Mouse (Mus musculus): ENCODE measurements around the gene Rdh13.

Rdh13 gene

DNA sequence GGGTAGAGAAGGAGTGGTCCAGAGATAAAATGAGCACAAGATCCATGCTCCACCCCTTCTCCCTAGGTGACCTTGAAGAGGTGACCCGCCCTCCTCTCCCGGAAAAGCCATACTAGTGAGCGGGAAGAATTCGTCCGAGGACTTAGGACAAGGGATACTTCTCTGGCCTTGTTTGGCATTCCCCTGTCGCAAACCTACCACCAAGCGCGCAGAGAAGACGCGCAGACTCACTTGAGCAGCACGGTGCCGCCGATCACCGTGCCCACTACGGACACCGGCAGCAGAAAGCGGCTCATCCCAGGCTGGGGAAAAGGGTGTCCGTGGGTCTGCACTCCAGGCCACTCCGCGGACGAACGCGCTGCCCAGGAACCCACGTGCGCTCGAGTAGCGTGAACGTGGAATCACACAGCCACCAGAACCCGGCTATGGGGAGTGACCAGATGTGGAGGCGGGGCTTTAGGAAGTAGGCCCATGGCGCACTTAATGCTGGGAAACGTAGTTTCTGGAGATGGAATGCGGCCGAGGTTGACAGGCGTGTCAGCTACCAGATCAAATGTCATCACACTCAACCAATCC is at the start of gene Rdh13:
TSS of gene Rdh13 (minus strand) at position 434 of the 576 bp plus-strand sequence.
- DNase-seq, result peak; percentile 75

DNA sequence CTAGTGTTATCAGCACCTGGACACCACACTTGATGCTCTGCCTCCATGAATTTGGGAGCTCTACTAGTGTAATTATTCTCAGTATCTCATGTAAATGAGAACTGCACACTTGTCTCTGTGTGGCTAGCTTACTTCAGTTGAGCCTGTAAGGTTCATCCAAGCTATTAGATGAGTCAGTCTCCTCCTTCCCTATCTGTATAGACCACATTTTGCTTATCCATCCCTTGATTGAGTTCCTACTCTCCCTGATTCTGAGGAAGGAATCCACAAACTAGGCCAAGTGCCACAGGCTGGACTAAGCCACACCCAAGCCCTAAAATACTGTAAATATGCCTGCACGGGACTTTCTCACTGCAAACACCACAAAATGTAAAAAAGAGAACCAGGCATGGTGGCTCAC is 48.5 kb upstream of the Rdh13 start:
- no peak for DNase-seq

DNA sequence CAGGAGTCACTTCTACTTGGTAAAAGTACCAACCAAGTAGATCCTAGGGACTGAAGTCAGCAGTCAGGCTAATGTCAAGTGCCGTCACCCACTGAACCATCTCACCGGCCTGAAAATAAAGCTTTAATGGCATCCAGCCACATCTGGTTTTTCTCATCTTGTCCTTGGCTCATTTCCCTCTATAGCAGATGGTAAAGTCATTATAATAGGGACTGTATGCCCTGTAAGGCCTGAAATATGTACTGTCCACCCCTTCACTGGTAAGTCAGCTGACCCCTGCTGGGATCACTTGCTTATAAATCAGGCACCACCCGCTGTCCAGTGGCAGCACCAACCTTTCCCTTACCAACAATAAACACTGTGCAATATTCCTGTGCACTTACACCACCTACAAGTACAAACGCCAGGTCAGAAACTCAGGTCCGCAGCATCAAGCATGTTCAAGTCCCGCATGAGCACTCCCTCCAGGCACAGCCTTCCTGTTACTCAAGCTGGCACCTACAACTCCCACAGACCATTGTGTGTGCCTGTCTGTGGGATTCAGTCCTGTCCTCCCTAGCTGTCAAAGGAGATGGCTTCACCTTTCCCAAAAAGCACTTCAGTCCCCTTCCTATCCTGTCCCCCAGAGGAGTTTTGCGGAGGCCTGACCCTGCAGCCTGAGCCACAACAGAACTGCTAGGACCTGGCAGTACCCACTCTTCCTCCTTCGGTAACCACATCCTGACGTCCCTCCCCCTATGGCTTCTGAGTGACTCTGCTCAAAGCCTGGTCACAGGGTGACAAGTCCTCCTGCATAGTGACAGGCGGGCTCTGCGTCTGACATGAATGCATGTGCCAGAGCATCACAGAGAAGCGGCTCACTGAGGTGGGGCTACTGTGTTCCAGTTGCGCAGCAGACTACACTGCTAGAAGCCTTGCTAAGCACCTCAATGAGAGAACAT is 47.1 kb upstream of the Rdh13 start:
- DNase-seq, result peak; percentile 21

DNA sequence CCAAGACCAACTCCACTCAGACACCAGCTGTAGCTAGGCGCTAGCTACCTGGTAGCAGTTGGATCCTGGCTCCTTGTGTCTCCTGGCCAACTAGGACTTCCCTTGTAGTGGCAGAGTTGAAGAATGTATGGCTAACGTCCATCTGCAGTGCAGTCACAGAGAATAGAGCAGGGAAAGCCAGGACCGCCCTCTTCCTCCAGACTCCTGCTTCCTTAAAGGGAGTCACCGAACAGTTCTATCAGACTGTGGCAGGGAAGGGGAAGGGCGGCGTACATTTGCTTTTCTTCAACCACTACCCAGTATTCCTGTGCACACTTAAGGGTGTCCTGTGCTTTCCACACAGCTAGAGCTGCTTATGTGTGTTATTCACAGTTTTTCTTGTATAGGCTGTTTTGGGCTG is 45.9 kb upstream of the Rdh13 start:
- no peak for DNase-seq

DNA sequence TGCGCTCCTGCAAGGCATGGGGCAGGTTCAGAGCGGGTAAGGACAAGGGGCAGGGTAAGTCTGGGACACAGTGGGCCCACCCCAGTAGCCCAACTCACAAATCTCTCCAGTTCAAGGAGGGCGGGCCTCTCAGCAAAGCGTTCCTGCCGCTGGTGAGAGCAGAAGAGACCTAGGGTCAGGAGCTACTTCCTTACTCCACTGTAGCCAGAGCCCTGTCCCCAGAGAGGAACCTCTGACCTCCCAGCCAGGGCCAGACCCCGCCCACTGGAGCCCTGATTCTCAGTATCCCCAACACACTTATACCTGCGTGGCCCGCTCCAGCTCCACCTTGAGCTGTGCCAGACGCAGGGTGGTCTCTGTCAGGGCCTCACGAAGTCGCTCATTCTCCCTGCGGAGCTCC is 36.8 kb upstream of the Rdh13 start:
- DNase-seq, result no peak

DNA sequence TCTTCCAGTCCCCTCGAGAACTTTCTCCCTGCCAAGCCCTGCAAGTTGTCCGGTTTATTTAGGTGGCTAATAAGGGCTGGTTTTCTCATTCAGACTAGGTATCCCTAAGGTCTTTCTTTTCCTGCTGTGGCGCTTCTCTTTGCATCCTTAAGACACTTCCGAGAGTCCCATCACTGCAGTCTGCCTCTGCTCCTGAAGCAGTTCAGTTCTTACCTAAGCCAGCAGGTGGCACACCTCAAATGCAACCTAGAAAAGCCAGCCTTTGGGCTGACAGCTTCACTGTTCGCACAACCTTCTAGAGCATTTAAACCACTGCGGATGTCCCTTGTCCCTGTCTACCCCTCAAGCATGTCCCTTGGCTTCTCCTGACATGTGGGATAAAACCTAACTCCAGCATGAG is 34.2 kb upstream of the Rdh13 start:
- DNase-seq, result peak; percentile 44

DNA sequence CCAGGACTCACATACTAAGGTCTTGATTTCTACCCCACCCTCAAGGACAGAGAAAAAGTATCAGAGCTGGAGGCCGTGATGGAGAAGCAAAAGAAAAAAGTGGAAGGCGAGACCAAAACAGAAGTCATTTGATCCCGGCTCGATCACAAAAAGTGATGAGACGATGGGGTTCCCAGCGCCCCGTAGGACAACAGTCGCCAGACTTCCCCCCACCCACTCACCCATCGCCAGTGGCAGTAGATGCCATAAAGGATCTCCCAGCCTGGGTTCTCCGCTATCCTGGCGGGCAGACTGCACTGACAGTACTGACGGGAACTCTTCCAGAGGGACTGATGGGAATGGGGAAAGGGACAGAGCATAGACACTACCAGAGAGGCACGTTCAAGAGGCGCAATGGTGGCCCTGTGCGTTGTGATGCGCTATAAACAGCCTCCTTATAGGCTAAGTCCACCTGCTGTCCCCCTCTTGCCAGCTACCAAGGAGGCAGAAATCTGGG is 33.4 kb upstream of the Rdh13 start:
- no peak for DNase-seq

DNA sequence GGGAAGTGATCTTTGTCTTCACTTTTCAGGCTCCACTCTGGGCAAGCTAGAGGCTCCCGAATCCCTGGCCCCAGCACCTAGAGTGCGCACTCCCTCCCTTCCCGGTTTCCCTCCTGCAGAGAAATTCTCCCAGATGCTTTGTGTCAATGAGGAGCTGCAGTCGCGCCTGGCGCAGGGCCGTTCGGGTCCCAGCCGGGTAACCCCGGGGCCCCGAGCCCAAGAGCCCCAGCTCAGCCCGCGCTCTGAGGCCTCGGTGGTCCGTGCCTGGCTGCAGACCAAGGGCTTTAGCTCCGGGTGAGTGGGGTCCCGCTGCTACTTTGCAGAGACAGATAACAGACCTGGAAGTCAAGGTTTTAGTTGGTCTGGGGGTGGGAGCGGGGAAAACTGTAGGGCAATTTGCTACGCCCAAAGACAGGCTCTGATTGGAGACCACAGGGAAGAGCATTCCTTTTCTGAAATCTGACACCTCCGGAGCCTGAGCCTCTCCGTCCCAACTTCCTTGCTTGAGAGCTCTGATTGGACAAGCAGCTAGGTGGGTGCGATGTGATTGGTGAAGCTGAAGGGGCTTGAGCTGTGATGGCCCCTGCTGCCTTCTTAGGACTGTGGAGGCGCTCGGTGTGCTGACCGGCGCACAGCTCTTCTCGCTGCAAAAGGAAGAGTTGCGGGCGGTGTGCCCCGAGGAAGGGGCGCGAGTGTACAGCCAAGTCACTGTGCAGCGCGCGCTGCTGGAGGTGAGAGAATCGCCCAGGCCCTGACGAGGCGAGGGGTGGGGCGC is 32.8 kb upstream of the Rdh13 start:
- DNase-seq, result no peak

DNA sequence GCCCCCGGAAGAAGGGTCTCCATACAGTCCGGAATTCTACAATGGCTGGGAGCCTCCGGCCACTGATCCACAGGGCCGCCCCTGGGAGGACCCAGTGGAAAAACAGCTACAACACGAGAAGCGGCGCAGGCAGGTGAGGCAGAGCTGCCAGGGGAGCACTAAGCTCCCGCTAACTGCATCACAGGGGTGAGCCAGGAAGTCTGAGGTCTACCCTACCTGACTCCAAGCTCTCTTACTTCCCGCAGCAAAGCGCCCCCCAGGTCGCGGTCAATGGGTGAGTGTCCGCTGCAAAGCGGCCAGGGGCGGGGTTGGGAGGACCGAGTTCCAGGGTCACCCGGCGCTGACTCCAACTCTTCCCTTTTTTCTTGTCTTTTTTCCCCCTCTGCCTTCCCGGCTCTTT is 28.5 kb upstream of the Rdh13 start:
- DNase-seq, result no peak

DNA sequence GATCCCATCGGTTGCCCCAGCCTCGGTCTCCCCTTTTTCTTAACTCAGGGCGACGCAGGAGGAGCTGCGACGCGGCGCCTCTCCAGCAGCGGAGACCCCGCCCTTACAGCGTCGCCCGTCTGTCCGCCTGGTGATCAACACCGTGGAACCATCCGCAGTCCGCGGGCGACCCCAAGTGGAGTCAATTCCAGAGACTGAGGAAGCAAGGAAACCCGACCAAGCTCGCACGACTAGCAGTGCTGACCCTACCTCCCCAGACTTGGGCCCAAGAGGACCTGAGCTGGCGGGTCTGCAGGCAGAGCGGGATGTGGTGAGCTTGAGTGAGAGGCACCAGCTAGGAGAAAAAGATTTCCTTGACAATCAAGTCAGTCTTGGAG is 25.7 kb upstream of the Rdh13 start:
- DNase-seq, result peak; percentile 32

DNA sequence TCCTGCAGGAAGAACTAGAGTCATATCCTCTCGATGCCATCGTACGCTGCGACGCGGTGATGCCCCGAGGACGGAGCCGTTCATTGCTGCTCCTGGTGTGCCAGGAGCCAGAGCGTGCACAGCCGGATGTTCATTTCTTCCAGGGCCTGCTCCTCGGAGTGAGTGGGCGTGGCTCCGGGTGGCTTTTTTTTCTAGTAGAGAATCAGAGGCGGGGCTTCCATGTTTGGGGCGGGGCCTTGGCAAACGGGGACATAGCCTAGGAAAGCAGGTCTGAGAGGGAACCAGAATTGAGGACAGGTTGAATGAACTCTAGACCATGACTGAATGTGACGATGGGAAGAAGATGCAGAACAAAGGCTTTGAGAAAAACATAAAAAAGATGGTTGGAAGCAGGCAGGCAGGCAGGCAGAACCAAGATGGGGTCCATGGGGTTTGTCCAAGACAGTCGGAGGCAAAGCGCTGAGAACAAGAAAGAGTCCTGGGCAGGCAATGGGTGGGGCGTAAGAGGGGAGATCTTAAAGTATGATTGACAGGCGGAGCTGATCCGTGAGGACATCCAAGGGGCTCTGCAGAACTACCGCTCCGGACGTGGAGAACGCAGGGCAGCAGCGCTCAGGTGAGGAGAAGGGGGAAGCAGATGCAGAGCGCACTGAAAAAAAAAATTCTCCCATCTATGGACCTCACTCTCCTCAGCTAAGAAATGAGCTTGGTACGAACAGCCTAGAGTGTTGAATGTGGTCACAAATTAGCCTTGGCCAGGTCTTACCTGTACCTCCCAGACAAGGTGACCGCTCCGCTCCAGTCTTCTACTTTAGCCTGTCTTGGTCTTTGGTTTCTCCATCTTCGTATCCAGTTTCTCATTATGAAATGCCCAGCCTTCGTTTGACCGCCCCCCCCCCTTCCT is 25.1 kb upstream of the Rdh13 start:
- peak; percentile 24 for DNase-seq

DNA sequence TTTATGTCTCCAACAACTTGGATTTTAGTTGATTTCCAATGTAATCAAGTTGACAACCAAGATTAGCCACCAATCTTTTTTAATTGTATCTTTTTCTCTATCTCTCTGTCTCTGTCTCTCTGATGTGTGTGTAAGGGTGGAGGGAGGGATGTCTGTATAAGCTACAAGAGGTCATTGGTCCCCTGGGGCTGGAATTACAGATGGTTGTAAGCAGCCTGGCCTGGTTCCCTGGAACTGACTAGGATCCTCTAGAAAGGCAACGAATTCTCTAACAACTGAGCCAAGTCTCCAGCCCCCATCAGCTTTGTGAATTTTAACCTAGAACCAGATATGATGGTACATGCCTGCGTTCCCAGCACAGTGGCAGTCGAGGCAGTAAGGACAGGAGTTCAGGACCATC is 22.4 kb upstream of the Rdh13 start:
- DNase-seq, result no peak

DNA sequence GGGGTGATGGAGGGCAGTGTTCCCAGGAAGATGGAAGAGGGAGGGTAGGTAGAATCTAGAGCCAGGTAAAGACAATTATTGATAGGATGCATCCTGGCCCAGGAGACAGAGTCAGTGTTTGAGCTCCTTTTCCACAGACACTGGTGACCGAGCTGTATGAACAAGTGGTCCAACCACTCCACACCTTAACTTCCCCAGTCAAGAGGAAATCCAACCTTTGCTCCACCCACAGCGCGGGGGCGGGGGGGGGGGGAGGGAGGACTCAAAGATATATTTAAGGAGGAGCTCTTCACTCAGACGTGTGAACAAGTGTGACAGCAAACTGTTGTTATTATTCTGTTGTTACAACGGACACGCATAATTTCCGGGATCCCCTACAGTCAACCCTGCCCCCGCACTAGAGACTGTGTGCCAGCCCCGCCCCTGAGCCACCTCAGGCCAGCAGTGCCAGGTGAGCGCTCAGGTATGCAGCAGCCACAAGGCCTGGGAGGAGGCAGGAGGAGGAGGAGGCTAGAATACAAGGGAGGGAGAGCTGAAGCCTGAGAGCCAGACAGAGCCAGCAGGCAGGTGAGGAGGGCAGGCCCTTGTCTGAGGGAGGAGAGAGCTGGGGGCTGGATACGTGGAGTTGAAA is 18.9 kb upstream of the Rdh13 start:
- no peak for DNase-seq

DNA sequence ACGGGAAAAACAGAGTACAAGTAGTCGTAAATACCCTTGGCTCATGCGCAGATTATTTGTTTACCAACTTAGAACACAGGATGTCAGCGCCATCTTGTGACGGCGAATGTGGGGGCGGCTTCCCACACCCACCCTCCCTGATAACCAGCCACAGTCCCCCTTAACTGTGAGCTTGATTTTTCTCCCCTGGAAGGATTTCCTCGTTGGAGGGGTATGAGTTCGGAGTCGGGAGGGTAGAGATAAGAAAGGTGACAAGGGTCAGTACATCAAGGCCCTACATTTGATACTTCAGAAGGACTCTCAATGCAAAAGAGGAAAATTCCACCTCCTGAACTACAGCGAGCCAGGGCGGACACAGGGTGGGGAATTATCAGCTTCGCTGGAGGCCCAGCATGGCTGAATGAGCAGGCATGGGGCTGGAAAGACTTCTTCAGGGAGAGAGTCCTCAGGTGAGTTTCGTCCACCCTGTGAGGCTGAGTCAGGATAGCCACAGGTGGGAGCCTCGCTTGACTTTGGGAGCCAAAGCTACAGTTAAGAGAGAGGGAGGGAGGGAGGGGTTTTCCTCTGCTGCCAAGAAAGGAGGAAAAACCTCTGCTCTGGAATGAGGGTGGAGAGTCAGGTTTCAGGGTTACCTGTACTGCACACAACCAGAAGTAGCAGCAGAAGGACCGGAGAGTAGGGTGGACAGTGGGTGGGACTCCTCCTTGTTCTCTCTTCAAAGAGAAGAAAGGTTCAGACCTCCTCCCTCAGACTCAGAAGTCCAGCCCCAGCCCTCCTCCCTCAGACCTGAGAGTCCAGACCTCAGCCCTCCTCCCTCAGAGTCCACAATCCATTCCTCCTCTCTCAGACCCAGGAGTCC is 15.4 kb upstream of the Rdh13 start, which contains the start of gene Eps8l1:
TSS of gene Eps8l1 (plus strand) at position 99 of the 859 bp plus-strand sequence.
- no peak for DNase-seq

DNA sequence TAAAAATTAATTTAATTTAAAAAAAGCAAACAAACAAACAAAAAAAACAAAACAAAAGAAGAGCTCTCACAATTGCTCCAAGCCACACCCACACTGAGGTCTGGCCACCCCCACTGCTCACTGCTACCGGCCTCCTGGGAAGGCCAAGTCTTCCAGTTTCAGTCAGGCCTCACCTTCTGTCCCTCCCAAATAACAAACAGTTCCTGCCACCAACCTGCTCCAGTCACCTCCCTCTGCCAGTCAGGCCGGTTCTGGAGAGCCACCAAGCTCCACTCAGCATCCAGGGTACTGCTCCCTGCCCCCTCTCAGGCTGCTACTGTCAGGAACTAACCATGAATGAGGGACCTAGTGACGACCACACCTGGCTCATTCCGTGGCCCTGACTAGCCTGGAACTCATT is 7.2 kb upstream of the Rdh13 start:
- no peak for DNase-seq

DNA sequence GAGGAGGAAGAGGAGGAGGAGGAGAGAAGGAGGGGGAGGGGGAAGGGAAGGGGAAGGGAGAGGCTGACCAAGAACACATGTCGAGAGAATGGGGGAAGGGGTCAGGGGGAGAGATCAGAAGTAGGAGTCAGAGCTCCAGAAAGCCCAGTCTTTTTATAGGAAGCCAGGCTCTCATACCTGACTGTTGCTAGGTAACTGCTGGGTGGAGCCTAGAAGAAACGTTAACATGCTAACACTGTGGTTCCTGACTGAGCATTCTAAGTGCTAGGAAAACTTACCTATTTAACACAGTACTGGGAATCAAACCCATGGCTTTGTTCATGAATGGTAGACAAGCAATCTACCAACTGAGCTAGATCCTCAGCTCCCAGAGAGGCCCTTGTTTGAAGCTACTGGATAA is 3.8 kb upstream of the Rdh13 start:
- DNase-seq, result no peak

DNA sequence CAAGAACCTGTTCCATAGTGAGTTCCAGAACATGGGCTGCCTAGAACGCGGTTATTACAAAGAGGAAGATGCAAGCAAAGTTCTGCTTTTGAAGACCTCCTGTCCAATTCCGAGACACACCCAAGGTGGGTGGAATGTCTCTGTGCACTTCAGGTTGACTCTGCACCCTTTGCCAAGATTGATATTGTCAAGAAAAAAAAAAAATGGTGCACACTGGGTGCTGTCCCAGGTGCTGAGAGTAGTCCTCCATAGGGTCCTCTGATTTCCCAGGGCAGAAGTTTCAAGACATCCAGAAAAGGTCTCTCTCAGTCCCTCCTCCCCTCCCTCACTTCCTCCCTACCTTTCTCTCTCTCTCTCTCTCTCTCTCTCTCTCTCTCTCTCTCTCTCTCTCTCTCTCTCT is 3.0 kb upstream of the Rdh13 start:
- DNase-seq, result no peak

DNA sequence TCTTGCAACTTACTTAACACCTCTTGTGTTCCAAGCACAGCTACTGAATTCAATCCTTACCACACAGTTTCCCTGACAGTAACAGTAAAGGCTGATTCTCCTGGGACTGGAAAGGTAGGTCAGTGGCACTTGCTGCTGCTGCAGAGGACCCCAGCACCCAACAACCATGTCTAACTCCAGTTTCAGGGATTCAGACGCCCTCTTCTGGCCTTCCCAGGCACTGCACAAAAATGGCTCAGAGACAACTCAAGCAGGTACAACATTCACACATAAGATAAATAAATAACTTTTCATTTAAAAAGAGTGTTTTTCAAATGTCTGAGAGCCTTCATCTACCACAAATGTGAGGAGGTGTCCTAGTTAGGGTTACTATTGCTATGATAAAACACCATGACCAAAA is 1.7 kb upstream of the Rdh13 start:
- peak; percentile 13 for DNase-seq

DNA sequence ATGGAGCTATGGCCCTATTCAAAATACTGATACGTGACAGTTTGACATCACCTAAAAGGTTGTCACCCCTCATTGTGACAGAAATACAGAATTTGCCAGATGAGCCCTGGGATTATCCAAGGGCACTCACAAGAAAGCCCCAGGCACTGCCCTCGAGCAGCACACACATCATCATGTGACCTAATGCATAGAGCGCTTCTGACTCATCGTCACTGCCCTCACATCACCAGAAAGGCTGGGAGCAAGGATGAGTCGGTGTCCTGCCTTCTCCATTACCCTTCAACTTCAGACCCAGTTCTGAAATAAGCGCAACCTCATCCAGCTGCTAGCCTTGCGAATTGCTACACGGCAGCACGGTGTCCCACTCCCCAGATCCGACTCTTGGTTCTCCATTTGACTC is 4.9 kb downstream of the Rdh13 start:
- DNase-seq, result no peak

DNA sequence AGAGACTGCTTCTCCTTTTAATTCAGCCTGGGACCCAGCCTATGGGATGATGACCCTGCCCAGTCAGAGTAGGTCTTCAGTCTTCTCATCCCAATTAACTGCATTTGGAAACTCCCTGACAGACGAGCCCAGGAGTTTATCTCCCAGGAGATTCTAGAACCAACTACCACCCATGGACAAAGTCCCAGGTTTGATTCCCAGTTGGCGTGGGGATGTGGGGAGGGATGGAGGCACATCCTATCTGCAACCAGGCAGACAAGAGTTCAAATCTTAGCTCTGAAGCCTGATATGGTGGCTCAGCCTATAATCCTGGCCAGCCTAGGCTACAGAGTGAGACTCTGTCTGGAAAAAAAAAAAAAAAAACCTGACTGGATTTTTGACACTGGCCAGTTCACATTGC is 7.7 kb downstream of the Rdh13 start:
- DNase-seq, result no peak

DNA sequence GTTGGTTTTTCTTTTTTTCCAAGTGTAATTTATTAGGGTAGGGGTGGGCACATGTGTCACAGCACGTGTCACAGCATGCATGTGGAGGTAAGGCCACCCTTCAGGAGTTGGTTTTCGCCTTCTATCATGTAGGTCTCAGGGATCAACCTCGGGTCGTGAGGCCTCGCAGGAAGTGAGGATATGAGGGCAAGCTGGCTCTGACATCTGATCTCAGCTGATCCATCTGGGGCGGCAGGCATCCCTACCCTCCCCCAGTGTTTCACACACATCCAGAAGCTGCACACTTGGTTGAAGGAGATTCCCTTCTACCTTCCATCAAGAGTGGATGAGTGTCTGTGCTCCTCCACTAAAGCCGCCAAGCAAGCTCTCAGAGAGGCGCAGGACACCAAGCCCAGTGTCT is 13.4 kb downstream of the Rdh13 start:
- DNase-seq, result no peak

Measured in thymus, postnatal 25 days (tissue).